In the genomic region with DNA sequence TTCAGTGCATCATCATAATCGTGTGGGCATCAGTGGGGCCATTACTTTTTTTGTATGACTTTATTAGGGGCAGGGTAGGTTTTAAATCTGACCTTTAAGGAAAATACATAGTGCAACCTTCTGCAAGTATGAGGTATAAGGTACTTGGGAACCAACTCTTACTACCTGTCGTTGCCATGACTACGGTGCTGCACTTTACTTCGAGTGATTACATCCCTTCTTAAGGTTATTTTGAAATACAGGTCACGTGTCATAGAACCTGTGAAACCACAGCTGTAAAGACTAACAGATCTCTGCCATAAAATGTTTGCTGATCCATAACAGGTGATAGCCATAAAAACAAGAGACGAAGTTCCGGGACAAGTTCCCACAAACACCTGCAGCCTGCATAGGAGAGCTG, we compare ENCODE assay signal across 22 mouse cellular contexts. TPM values are rescaled to one million over a fixed set of nuclear protein-coding genes. Genes with fewer than 3 reads are reported as not detected.
DNase-seq lines count a peak whose midpoint lies in the region; ATAC-seq and TF ChIP-seq lines count a peak whose summit lies in the region.
"Had no signal": no experiment of that assay in that cellular context is flagged by ENCODE, and none has a peak within 500 bp of the region (broad histone marks: within the 10 kb centered on the region; RNA-seq: fewer than 3 reads in every experiment).

No protein-coding gene starts in this region.

- H3K9ac ChIP-seq in heart, adult 2 months (ENCODE audit: low read depth, low read length) = no peak overlapping the region
- no peak overlapping the region for H3K9ac ChIP-seq in midbrain, embryonic 16.5 days (ENCODE audit: low read depth, low read length)
- no peak overlapping the region for H3K9ac ChIP-seq in midbrain, postnatal 0 days (replicated peaks; ENCODE audit: low read length, poor library complexity, severe bottlenecking)
- H3K9ac ChIP-seq in heart, embryonic 12.5 days = no peak overlapping the region
- H3K9ac ChIP-seq: embryonic facial prominence, embryonic 13.5 days; forebrain, embryonic 12.5 days; hindbrain, embryonic 12.5 days had no signal

- ATAC-seq in midbrain, embryonic 16.5 days = 0 out of 2 replicates have a peak, but pooled peaks have one; percentile 48
- no peak for ATAC-seq in midbrain, postnatal 0 days (ENCODE audit: low FRiP score)
- ATAC-seq in heart, embryonic 12.5 days (ENCODE audit: insufficient number of reproducible peaks, low FRiP score) = no peak
- ATAC-seq: CD4-positive, CD25-positive, alpha-beta regulatory T cell, adult 4 months; forebrain, embryonic 16.5 days had no signal

- H3K27me3 ChIP-seq in heart, adult 2 months (ENCODE audit: control insufficient read depth, insufficient read depth, low read length) = no peaks in the 10 kb centered on the region
- H3K27me3 ChIP-seq in midbrain, embryonic 16.5 days (ENCODE audit: control insufficient read depth, insufficient read depth, low read depth, low read length) = no peaks in the 10 kb centered on the region
- no peaks in the 10 kb centered on the region for H3K27me3 ChIP-seq in midbrain, postnatal 0 days (ENCODE audit: insufficient read depth, low read length)
- no peaks in the 10 kb centered on the region for H3K27me3 ChIP-seq in heart, embryonic 12.5 days (replicated peaks)
- H3K27me3 ChIP-seq: embryonic facial prominence, embryonic 13.5 days; forebrain, embryonic 12.5 days; hindbrain, embryonic 12.5 days had no signal

- WGBS in heart, adult 2 months = 94% methylated on average over 7 of the region's 7 CpGs
- WGBS in midbrain, embryonic 16.5 days = 87% methylated on average over 7 of the region's 7 CpGs
- WGBS in midbrain, postnatal 0 days = 84% methylated on average over 7 of the region's 7 CpGs
- 30% methylated on average over 7 of the region's 7 CpGs for WGBS in large intestine, adult 2 months
- 84% methylated on average over 7 of the region's 7 CpGs for WGBS in heart, embryonic 12.5 days

- no peaks in the 10 kb centered on the region for H3K9me3 ChIP-seq in midbrain, embryonic 16.5 days (replicated peaks; ENCODE audit: control insufficient read depth, low read length, poor library complexity, severe bottlenecking)
- H3K9me3 ChIP-seq in midbrain, postnatal 0 days (ENCODE audit: low read length) = no peaks in the 10 kb centered on the region
- H3K9me3 ChIP-seq in heart, embryonic 12.5 days (replicated peaks) = no peaks in the 10 kb centered on the region; the same call in 1 of the 2 replicates
- H3K9me3 ChIP-seq: embryonic facial prominence, embryonic 13.5 days; forebrain, embryonic 12.5 days; G1E; hindbrain, embryonic 12.5 days had no signal

- H3K4me3 ChIP-seq in heart, adult 2 months = no peak overlapping the region
- no peak overlapping the region for H3K4me3 ChIP-seq in midbrain, embryonic 16.5 days (ENCODE audit: low read depth, low read length)
- H3K4me3 ChIP-seq in midbrain, postnatal 0 days (ENCODE audit: low read depth, low read length) = no peak overlapping the region
- H3K4me3 ChIP-seq in heart, embryonic 12.5 days = no peak overlapping the region
- H3K4me3 ChIP-seq: embryonic facial prominence, embryonic 13.5 days; forebrain, embryonic 12.5 days; hindbrain, embryonic 12.5 days had no signal

- no peaks in the 10 kb centered on the region for H3K36me3 ChIP-seq in heart, adult 2 months (ENCODE audit: control insufficient read depth, insufficient read depth, low read length)
- H3K36me3 ChIP-seq in midbrain, embryonic 16.5 days (ENCODE audit: control insufficient read depth, insufficient read depth, low read length) = no peaks in the 10 kb centered on the region
- H3K36me3 ChIP-seq in midbrain, postnatal 0 days (ENCODE audit: insufficient read depth, low read length) = no peaks in the 10 kb centered on the region
- no peaks in the 10 kb centered on the region for H3K36me3 ChIP-seq in heart, embryonic 12.5 days
- H3K36me3 ChIP-seq: embryonic facial prominence, embryonic 13.5 days; forebrain, embryonic 12.5 days; G1E; hindbrain, embryonic 12.5 days had no signal

- no peak for TF ChIP-seq EP300 in heart, adult 2 months (IDR thresholded peaks at IDR 0.05; ENCODE audit: insufficient read depth, low read depth, low read length)

- intact Hi-C loops in heart, adult 2 months (cut with DNase I) = no loop called here

- no peak overlapping the region for H3K27ac ChIP-seq in heart, adult 2 months
- no peak overlapping the region for H3K27ac ChIP-seq in midbrain, embryonic 16.5 days (ENCODE audit: low read length)
- no peak overlapping the region for H3K27ac ChIP-seq in midbrain, postnatal 0 days (ENCODE audit: low read depth, low read length)
- H3K27ac ChIP-seq in heart, embryonic 12.5 days (ENCODE audit: poor library complexity, severe bottlenecking) = no peak overlapping the region
- H3K27ac ChIP-seq: embryonic facial prominence, embryonic 13.5 days; forebrain, embryonic 12.5 days; hindbrain, embryonic 12.5 days had no signal

- TF ChIP-seq POLR2A in heart, adult 2 months (IDR thresholded peaks at IDR 0.05; ENCODE audit: insufficient read depth, low read depth, low read length) = no peak

- DNase-seq in heart, adult 11 months = peak; percentile 42
- no peak for DNase-seq in heart, adult 2 months
- DNase-seq in midbrain, postnatal 0 days (ENCODE audit: low spot score) = no peak
- peak; percentile 47 for DNase-seq in large intestine, adult 2 months (ENCODE audit: low read depth, low spot score)
- DNase-seq in c-Kit-positive CD71-positive TER-119-positive erythroid progenitor cells, embryonic 14.5 days (ENCODE audit: low spot score) = no peak
- no peak for DNase-seq in kidney, adult 11 months
- DNase-seq: adrenal gland, postnatal 10 days; B cell, adult 2 months; cerebellum, adult 11-12 months; cerebellum, adult 9-10 months; cerebellum, postnatal 36 days; gastrocnemius, postnatal 14 days; heart, postnatal 10 days; heart, postnatal 4 days had no signal

- no peaks in the 10 kb centered on the region for H3K4me1 ChIP-seq in heart, adult 2 months (ENCODE audit: control insufficient read depth, insufficient read depth, low read length)
- H3K4me1 ChIP-seq in midbrain, embryonic 16.5 days (ENCODE audit: control insufficient read depth, insufficient read depth, low read length) = no peaks in the 10 kb centered on the region; the same call in 1 of the 2 replicates
- H3K4me1 ChIP-seq in midbrain, postnatal 0 days (ENCODE audit: insufficient read depth, low read length) = no peaks in the 10 kb centered on the region
- H3K4me1 ChIP-seq in heart, embryonic 12.5 days (replicated peaks) = 0 out of 2 replicates have a peak, but pooled peaks cover 4% of the 10 kb centered on the region
- H3K4me1 ChIP-seq: embryonic facial prominence, embryonic 13.5 days; forebrain, embryonic 12.5 days; hindbrain, embryonic 12.5 days had no signal

- no peaks in the 10 kb centered on the region for H3K79me2 ChIP-seq in heart, adult 2 months (replicated peaks; ENCODE audit: control insufficient read depth, insufficient read depth, low read length)

- H3K4me2 ChIP-seq in midbrain, embryonic 16.5 days (ENCODE audit: low read length) = no peak overlapping the region
- no peak overlapping the region for H3K4me2 ChIP-seq in midbrain, postnatal 0 days (ENCODE audit: low read depth, low read length, poor library complexity, severe bottlenecking)
- H3K4me2 ChIP-seq in heart, embryonic 12.5 days = no peak overlapping the region
- H3K4me2 ChIP-seq: embryonic facial prominence, embryonic 13.5 days; forebrain, embryonic 12.5 days; hindbrain, embryonic 12.5 days had no signal

- no peak for TF ChIP-seq CTCF in heart, adult 2 months (IDR thresholded peaks at IDR 0.05)
- TF ChIP-seq CTCF in midbrain, postnatal 0 days (IDR thresholded peaks at IDR 0.05) = no peak

RNA-seq across cellular contexts. Expression of a gene that starts 18.5 kb away (rescaled TPM):
- total RNA-seq in heart, adult 2 months (2021) = not detected
- 0.08 and 0.38 TPM in 2 replicates for polyA plus RNA-seq in heart, adult 2 months (2012; rRNA removed)
- 0.19 and 0.34 TPM in 2 replicates for polyA plus RNA-seq in midbrain, embryonic 16.5 days (2015; fragmentation: Nextera tagmentation; extraction: Ambion mirVana)
- total RNA-seq in midbrain, postnatal 0 days (2014; rRNA removed) = 0.27 TPM in 1 of 2 replicates, not detected in the other
- polyA plus RNA-seq in midbrain, postnatal 0 days (2015; fragmentation: Nextera tagmentation; extraction: Ambion mirVana) = 0.32 and 0.43 TPM in 2 replicates
- polyA plus RNA-seq in large intestine, adult 2 months (2012; rRNA removed) = not detected in 2 replicates
- 0.43 and 0.49 TPM in 2 replicates for polyA plus RNA-seq in heart, embryonic 12.5 days (2016; fragmentation: Nextera tagmentation; extraction: Ambion mirVana)
- total RNA-seq: G1E; gastrocnemius, postnatal 14 days had no signal
- polyA plus RNA-seq: G1E; hindbrain, embryonic 12.5 days had no signal

RNA-seq across cellular contexts. Expression of a gene that starts 55.8 kb away (rescaled TPM):
- 100 to 1,000 TPM; 188 to 216 TPM for total RNA-seq in heart, adult 2 months (2021)
- 162 and 185 TPM in 2 replicates for polyA plus RNA-seq in heart, adult 2 months (2012; rRNA removed)
- 49.1 and 51.7 TPM in 2 replicates for polyA plus RNA-seq in midbrain, embryonic 16.5 days (2015; fragmentation: Nextera tagmentation; extraction: Ambion mirVana)
- 32.3 and 39.6 TPM in 2 replicates for total RNA-seq in midbrain, postnatal 0 days (2014; rRNA removed)
- 86.9 and 90.7 TPM in 2 replicates for polyA plus RNA-seq in midbrain, postnatal 0 days (2015; fragmentation: Nextera tagmentation; extraction: Ambion mirVana)
- 81.3 and 110 TPM in 2 replicates for polyA plus RNA-seq in large intestine, adult 2 months (2012; rRNA removed)
- 94.1 and 110 TPM in 2 replicates for polyA plus RNA-seq in heart, embryonic 12.5 days (2016; fragmentation: Nextera tagmentation; extraction: Ambion mirVana)

RNA-seq across cellular contexts. Expression of a gene that starts 58.8 kb away (rescaled TPM):
- total RNA-seq in heart, adult 2 months (2021) = 1 to 10 TPM; 6.7 to 6.8 TPM
- 3.0 and 6.1 TPM in 2 replicates for polyA plus RNA-seq in heart, adult 2 months (2012; rRNA removed)
- polyA plus RNA-seq in midbrain, embryonic 16.5 days (2015; fragmentation: Nextera tagmentation; extraction: Ambion mirVana) = 17.2 and 18.8 TPM in 2 replicates
- 5.9 and 9.0 TPM in 2 replicates for total RNA-seq in midbrain, postnatal 0 days (2014; rRNA removed)
- polyA plus RNA-seq in midbrain, postnatal 0 days (2015; fragmentation: Nextera tagmentation; extraction: Ambion mirVana) = 11.6 and 13.8 TPM in 2 replicates
- 4.3 and 5.2 TPM in 2 replicates for polyA plus RNA-seq in large intestine, adult 2 months (2012; rRNA removed)
- polyA plus RNA-seq in heart, embryonic 12.5 days (2016; fragmentation: Nextera tagmentation; extraction: Ambion mirVana) = 33.8 and 34.5 TPM in 2 replicates

RNA-seq across cellular contexts. Expression of a gene that starts 58.9 kb away (rescaled TPM):
- 1 to 10 TPM; 6.4 to 6.6 TPM for total RNA-seq in heart, adult 2 months (2021)
- 3.3 and 6.3 TPM in 2 replicates for polyA plus RNA-seq in heart, adult 2 months (2012; rRNA removed)
- polyA plus RNA-seq in midbrain, embryonic 16.5 days (2015; fragmentation: Nextera tagmentation; extraction: Ambion mirVana) = 31.9 and 35.3 TPM in 2 replicates
- total RNA-seq in midbrain, postnatal 0 days (2014; rRNA removed) = 23.2 and 24.1 TPM in 2 replicates
- polyA plus RNA-seq in midbrain, postnatal 0 days (2015; fragmentation: Nextera tagmentation; extraction: Ambion mirVana) = 20.3 and 20.7 TPM in 2 replicates
- polyA plus RNA-seq in large intestine, adult 2 months (2012; rRNA removed) = 3.8 and 5.9 TPM in 2 replicates
- 25.9 and 28.5 TPM in 2 replicates for polyA plus RNA-seq in heart, embryonic 12.5 days (2016; fragmentation: Nextera tagmentation; extraction: Ambion mirVana)

Comparison
In these comparisons a context has a peak if more than half of its experiments do, and no peak if none do; other contexts are left out.
1. DNase-seq: peak in heart, adult 11 months (single experiment) and large intestine, adult 2 months (single experiment); none in heart, adult 2 months (0 of 2), midbrain, postnatal 0 days (single experiment), c-Kit-positive CD71-positive TER-119-positive erythroid progenitor cells, embryonic 14.5 days (single experiment) and kidney, adult 11 months (single experiment).